Mouse (Mus musculus) CH12.LX (cell line): ENCODE measurements around the gene Rps6ka5. TPM values are rescaled to one million over a fixed set of nuclear protein-coding genes. Genes with fewer than 3 reads are reported as not detected.

ENCODE experiments used
- DNase-seq: peaks from one replicate; pipeline ENCODE4 v3.0.0-alpha.2; 2013; ENCODE audit errors: extremely low read depth
- H3K27ac ChIP-seq: 2 replicates; pipeline ENCODE4 v1.5.1; 2012; ENCODE audit warnings: low read depth, mild to moderate bottlenecking, control low read depth, moderate library complexity; ENCODE audit not compliant: insufficient read depth
- H3K27me3 ChIP-seq: replicated peaks from 2 replicates; pipeline ENCODE3; 2012; ENCODE audit warnings: inconsistent platforms
- H3K36me3 ChIP-seq, 2 experiments: replicated peaks in 1 of 2; 2 replicates each; pipeline versions ENCODE3 to v1.6.1; 2012; ENCODE audit warnings: inconsistent platforms in 1 of 2, low read length in 1 of 2, mild to moderate bottlenecking in 1 of 2, mixed read lengths in 1 of 2, moderate library complexity in 1 of 2; ENCODE audit not compliant: control insufficient read depth in 1 of 2, insufficient read depth in 1 of 2
- H3K4me1 ChIP-seq, 2 experiments: 2 replicates each; pipeline ENCODE4 v1.6.1; 2012; ENCODE audit warnings: inconsistent platforms in 1 of 2, moderate library complexity in 1 of 2; ENCODE audit not compliant: insufficient read depth in 2 of 2, control insufficient read depth in 1 of 2
- H3K4me2 ChIP-seq: 2 replicates; pipeline ENCODE4 v1.6.1; 2012; ENCODE audit warnings: low read depth, mild to moderate bottlenecking, control low read depth; ENCODE audit not compliant: poor library complexity, insufficient read depth, severe bottlenecking
- H3K4me3 ChIP-seq, 3 experiments: fragments of 150-350 bp in 1 of 3; sonication (generic) in 1 of 3; replicated peaks in 1 of 3; 2 replicates each; pipeline versions ENCODE3 to v1.5.1; 2011 to 2012; ENCODE audit warnings: low read depth in 2 of 3, low read length in 2 of 3, mild to moderate bottlenecking in 2 of 3, moderate library complexity in 2 of 3, control low read depth in 1 of 3, improper control_type of control experiment in 1 of 3, inconsistent platforms in 1 of 3, mixed read lengths in 1 of 3; ENCODE audit not compliant: poor library complexity in 1 of 3
- H3K79me2 ChIP-seq: replicated peaks from 2 replicates; pipeline ENCODE4 v1.6.1; 2012; ENCODE audit warnings: mild to moderate bottlenecking, moderate library complexity; ENCODE audit not compliant: control insufficient read depth, poor library complexity, insufficient read depth, severe bottlenecking; ENCODE audit errors: extremely low read depth
- H3K9ac ChIP-seq: 2 replicates; pipeline ENCODE4 v1.6.1; 2012; ENCODE audit warnings: low read depth, mild to moderate bottlenecking, control low read depth, moderate library complexity; ENCODE audit not compliant: insufficient read depth
- H3K9me3 ChIP-seq: replicated peaks from 2 replicates; pipeline ENCODE3; 2012; ENCODE audit warnings: low read length, inconsistent platforms, mixed read lengths
- BHLHE40 ChIP-seq: IDR thresholded peaks from 2 replicates; pipeline ENCODE4 v1.6.1; 2011; ENCODE audit warnings: mild to moderate bottlenecking, low read depth, low read length, improper control_type of control experiment
- CHD1 ChIP-seq: IDR thresholded peaks from 2 replicates; pipeline ENCODE4 v1.6.1; 2012; ENCODE audit warnings: low read depth, low read length, improper control_type of control experiment, inconsistent platforms
- CHD2 ChIP-seq: IDR thresholded peaks from 2 replicates; pipeline ENCODE4 v1.6.1; 2011; ENCODE audit warnings: low read length, improper control_type of control experiment
- CTCF ChIP-seq, 2 experiments: IDR thresholded peaks in 1 of 2; conservative IDR thresholded peaks in 1 of 2; 2 replicates each; pipeline ENCODE4 v1.5.1; 2011 to 2012; ENCODE audit warnings: low read depth in 2 of 2, low read length in 2 of 2, improper control_type of control experiment in 1 of 2, inconsistent platforms in 1 of 2, mild to moderate bottlenecking in 1 of 2, moderate library complexity in 1 of 2
- E2F4 ChIP-seq: IDR thresholded peaks from 2 replicates; pipeline ENCODE4 v1.6.1; 2011; ENCODE audit warnings: low read depth, low read length, improper control_type of control experiment; ENCODE audit not compliant: insufficient replicate concordance
- ELF1 ChIP-seq: IDR thresholded peaks from 2 replicates; pipeline ENCODE4 v1.6.1; 2014; ENCODE audit warnings: low read depth, mild to moderate bottlenecking, inconsistent platforms, low read length, improper control_type of control experiment
- EP300 ChIP-seq: IDR thresholded peaks from 2 replicates; pipeline ENCODE4 v1.6.1; 2011; ENCODE audit warnings: low read length, improper control_type of control experiment
- GABPA ChIP-seq: IDR thresholded peaks from 2 replicates; pipeline ENCODE4 v1.6.1; 2012; ENCODE audit warnings: low read depth, low read length, improper control_type of control experiment, inconsistent platforms; ENCODE audit not compliant: insufficient replicate concordance
- HCFC1 ChIP-seq: IDR thresholded peaks from 2 replicates; pipeline ENCODE4 v1.6.1; 2012; ENCODE audit warnings: low read depth, mild to moderate bottlenecking, inconsistent platforms, low read length, improper control_type of control experiment
- IRF4 ChIP-seq: IDR thresholded peaks from 2 replicates; pipeline ENCODE4 v1.6.1; 2014; ENCODE audit warnings: low read depth, mild to moderate bottlenecking, inconsistent platforms, low read length, improper control_type of control experiment
- JUN ChIP-seq: IDR thresholded peaks from 2 replicates; pipeline ENCODE4 v1.6.1; 2011; ENCODE audit warnings: low read depth, mild to moderate bottlenecking, low read length, improper control_type of control experiment, moderate library complexity; ENCODE audit not compliant: insufficient read depth
- KAT2A ChIP-seq: IDR thresholded peaks from 2 replicates; pipeline ENCODE4 v1.6.1; 2012; ENCODE audit warnings: low read length, improper control_type of control experiment, inconsistent platforms; ENCODE audit not compliant: insufficient replicate concordance
- MAX ChIP-seq: IDR thresholded peaks from 2 replicates; pipeline ENCODE4 v1.6.1; 2011; ENCODE audit warnings: low read length, improper control_type of control experiment
- MXI1 ChIP-seq: IDR thresholded peaks from 2 replicates; pipeline ENCODE4 v1.6.1; 2011; ENCODE audit warnings: mild to moderate bottlenecking, low read depth, low read length, improper control_type of control experiment
- PAX5 ChIP-seq: IDR thresholded peaks from 2 replicates; pipeline ENCODE4 v1.6.1; 2012; ENCODE audit warnings: low read length, inconsistent platforms, mixed read lengths
- POLR2A ChIP-seq: IDR thresholded peaks from 2 replicates; pipeline ENCODE4 v1.6.1; 2011; ENCODE audit warnings: low read depth, mild to moderate bottlenecking, improper control_type of control experiment, low read length
- RAD21 ChIP-seq: IDR thresholded peaks from 2 replicates; pipeline ENCODE4 v1.6.1; 2011; ENCODE audit warnings: low read depth, mild to moderate bottlenecking, low read length, improper control_type of control experiment, moderate library complexity
- RCOR1 ChIP-seq: conservative IDR thresholded peaks from 2 replicates; pipeline ENCODE4 v1.6.1; 2012; ENCODE audit warnings: low read depth, mild to moderate bottlenecking, inconsistent platforms, low read length, improper control_type of control experiment
- SMC3 ChIP-seq: IDR thresholded peaks from 2 replicates; pipeline ENCODE4 v1.6.1; 2011; ENCODE audit warnings: low read depth, low read length, improper control_type of control experiment
- TBP ChIP-seq: conservative IDR thresholded peaks from 2 replicates; pipeline ENCODE4 v1.6.1; 2011; ENCODE audit warnings: low read depth, low read length, improper control_type of control experiment
- TCF12 ChIP-seq: IDR thresholded peaks from 2 replicates; pipeline ENCODE4 v1.6.1; 2014; ENCODE audit warnings: low read depth, mild to moderate bottlenecking, inconsistent platforms, low read length, improper control_type of control experiment
- ZNF384 ChIP-seq: IDR thresholded peaks from 2 replicates; pipeline ENCODE4 v1.6.1; 2012; ENCODE audit warnings: low read depth, low read length, improper control_type of control experiment, inconsistent platforms
- dilution Hi-C: fragments of 300-500 bp; cut with MboI; formaldehyde crosslinking; loops from 2 replicates; pipeline ENCODE4 v1.14.3; 2020; ENCODE audit warnings: low sequenced_read_pairs; ENCODE audit not compliant: extremely low pct_unique_long_range_greater_than_20kb, extremely low pct_ligation_motif_present
- in situ Hi-C: fragments of 300-500 bp; cut with MboI; formaldehyde crosslinking; loops from 3 replicates; pipeline ENCODE4 v1.14.3; 2019; ENCODE audit warnings: low sequenced_read_pairs, low pct_ligation_motif_present, low pct_unique_long_range_greater_than_20kb, mixed read lengths
- polyA plus RNA-seq: library from polyadenylated mRNA; unstranded; fragments of >175 nt; gene quantifications from 2 replicates; pipeline ENCODE4 v1.2.1, GENCODE M21; 2012; ENCODE audit warnings: low read depth; ENCODE audit not compliant: insufficient read length
- total RNA-seq, 2 experiments: library from RNA; depleted of rRNA; stranded (reverse); fragments of 300-350 nt in 1 of 2; fragments of >200 nt in 1 of 2; gene quantifications; 2 replicates each; pipeline ENCODE4 v1.2.3; 2012 to 2014

Gene Rps6ka5
- total and polyA plus RNA-seq, 3 experiments, result 2.9 to 6.2 (median 4.8) TPM

GRCm38 (mm10) chr12:100728646-100729485 lies 2.1 kb upstream of the Rps6ka5 start:
- Histone ChIP-seq H3K4me3 (peak overlapping the region; percentile 9 to 29 (median 23)), H3K4me2 (peak overlapping the region; percentile 45), H3K27me3 (no peaks in the 10 kb centered on the region), H3K9ac (peak overlapping the region; percentile 35; the same call in 1 of the 2 replicates), H3K36me3 (no peaks in the 10 kb centered on the region), H3K79me2 (no peaks in the 10 kb centered on the region), H3K27ac (no peak overlapping the region), H3K4me1 (peaks cover 9 to 35% of the 10 kb centered on the region in 2 experiments), H3K9me3 (peaks cover 3% of the 10 kb centered on the region)
- in situ Hi-C loops, result no loop called here
- peak; percentile 40 for DNase-seq
- dilution Hi-C loops, result no loop called here
- TF ChIP-seq CHD2 (no peak), HCFC1 (no peak; the same call in 1 of the 2 replicates), RAD21 (no peak), PAX5 (no peak), SMC3 (no peak), MXI1 (no peak), CTCF (conservative IDR thresholded peaks at IDR 0.05 in 1 of 2, IDR thresholded peaks at IDR 0.05 in 1 of 2; ENCODE audit: low read depth in 2 of 2, low read length in 2 of 2) (no peak), GABPA (no peak), ELF1 (peak; percentile 54; the same call in 1 of the 2 replicates), IRF4 (peak; percentile 30; the same call in 1 of the 2 replicates), TCF12 (no peak), E2F4 (peak; percentile 89), KAT2A (no peak), CHD1 (no peak), POLR2A (no peak), BHLHE40 (peak; percentile 84), ZNF384 (peak; percentile 97), MAX (0 out of 2 replicates have a peak, but pooled peaks have one; percentile 10), RCOR1 (no peak), EP300 (peak; percentile 42; the same call in 1 of the 2 replicates), TBP (no peak), JUN (no peak)
